Mouse (Mus musculus) heart, postnatal 25 days (tissue): ENCODE results near the gene Lcn3. TPM values are rescaled to one million over a fixed set of nuclear protein-coding genes. Genes with fewer than 3 reads are reported as not detected.
"Not testable (repeated sequence)": the region's sequence is repeated elsewhere in the genome, so short reads cannot be mapped to it uniquely, and the experiment has no call there.

ENCODE experiments used
- DNase-seq: peaks from one replicate; pipeline ENCODE4 v3.0.0; 2022; ENCODE audit warnings: low spot score
- intact Hi-C: fragments of 180-260 bp; cut with DNase I; formaldehyde crosslinking; loops from one replicate; pipeline ENCODE4 v1.15.1; 2025
- total RNA-seq, 2 experiments: library from RNA; stranded (reverse); gene quantifications; 2 replicates each; pipeline ENCODE4 v1.2.3; 2021

The Lcn3 gene
- total RNA-seq, 2 experiments from 2014 or later = not detected

- DNase-seq, intact Hi-C loops: not testable (repeated sequence)
Measured at GRCm38 (mm10) chr2:25815748-25816147, 50.4 kb downstream of the Lcn3 start, which contains the start of gene Glt6d1. Glt6d1 (minus strand) TSS chr2:25815848.

Other genes with a start within 250 kb of the Lcn3 start
- 10 to 100 TPM; 15.4 to 17.3 TPM for gene Traf2, start 218.6 kb upstream of the Lcn3 start, total RNA-seq
- gene Edf1, start 207.7 kb upstream of the Lcn3 start, total RNA-seq = 100 to 1,000 TPM; 209 to 218 TPM
- gene Mamdc4, start 190.7 kb upstream of the Lcn3 start, total RNA-seq = 1 to 10 TPM; 1.3 to 3.2 TPM
- 10 to 100 TPM; 63.0 to 70.0 TPM for gene Phpt1, start 190.3 kb upstream of the Lcn3 start, total RNA-seq
- under 1 TPM; 0.08 to 0.10 TPM for gene Ajm1, start 183.8 kb upstream of the Lcn3 start, total RNA-seq
- gene Rabl6, start 157.0 kb upstream of the Lcn3 start, total RNA-seq = 10 to 100 TPM; 61.8 to 66.1 TPM
- not detected for gene Ccdc183, start 147.9 kb upstream of the Lcn3 start, total RNA-seq
- 10 to 100 TPM; 27.9 to 31.6 TPM for gene Tmem141, start 143.6 kb upstream of the Lcn3 start, total RNA-seq
- 1 to 10 TPM; 4.8 to 5.8 TPM for gene Fcna, start 137.5 kb upstream of the Lcn3 start, total RNA-seq
- under 1 TPM; 0.73 to 0.99 TPM for gene Lcn8, start 112.4 kb upstream of the Lcn3 start, total RNA-seq
- not detected for gene Lcn5, start 107.6 kb upstream of the Lcn3 start, total RNA-seq
- not detected for gene Lcn6, start 88.8 kb upstream of the Lcn3 start, total RNA-seq
- gene Lcn10, start 82.8 kb upstream of the Lcn3 start, total RNA-seq = not detected
- gene Obp2a, start 65.5 kb upstream of the Lcn3 start, total RNA-seq = not detected
- gene Bmyc, start 58.8 kb upstream of the Lcn3 start, total RNA-seq = 10 to 100 TPM in 1 of 2 experiments, 1 to 10 TPM in 1; 9.7 to 13.7 TPM
- not detected for gene Obp2b, start 28.6 kb upstream of the Lcn3 start, total RNA-seq
- not detected for gene Lcn11, start 11.4 kb downstream of the Lcn3 start, total RNA-seq
- not detected for gene Gm13539, start 16.7 kb downstream of the Lcn3 start, total RNA-seq
- gene Glt6d1, start 50.3 kb downstream of the Lcn3 start, total RNA-seq = not detected
- not detected for gene Lcn9, start 57.6 kb downstream of the Lcn3 start, total RNA-seq
- not detected for gene Sohlh1, start 81.7 kb downstream of the Lcn3 start, total RNA-seq
- under 1 TPM; 0.25 to 0.36 TPM for gene Kcnt1, start 98.2 kb downstream of the Lcn3 start, total RNA-seq
- gene Camsap1, start 217.7 kb downstream of the Lcn3 start, total RNA-seq = 10 to 100 TPM; 34.2 to 36.2 TPM